Mouse (Mus musculus) liver, adult 2 months (tissue): Measurements from ENCODE around the gene Pcx. TPM values are rescaled to one million over a fixed set of nuclear protein-coding genes. Genes with fewer than 3 reads are reported as not detected.

Source experiments
- DNase-seq: peaks from one replicate; pipeline ENCODE4 v3.0.0-alpha.2; 2011; ENCODE audit warnings: low read depth, low spot score; ENCODE audit errors: extremely low read depth
- H3K27ac ChIP-seq: fragments of 200-500 bp; replicated peaks from 2 replicates; pipeline ENCODE4 v1.5.1; 2012; ENCODE audit warnings: low read depth, mild to moderate bottlenecking, control low read depth, inconsistent platforms, low read length; ENCODE audit not compliant: insufficient read depth
- H3K27me3 ChIP-seq: fragments of 200-500 bp; 2 replicates; pipeline ENCODE4 v1.6.1; 2012; ENCODE audit warnings: mild to moderate bottlenecking, moderate library complexity, low read length, inconsistent platforms; ENCODE audit not compliant: control insufficient read depth, insufficient read depth
- H3K36me3 ChIP-seq: fragments of 200-500 bp; 2 replicates; pipeline ENCODE4 v1.6.1; 2012; ENCODE audit warnings: low read length, inconsistent platforms; ENCODE audit not compliant: control insufficient read depth, insufficient read depth
- H3K4me1 ChIP-seq: fragments of 200-500 bp; 2 replicates; pipeline ENCODE4 v1.6.1; 2011; ENCODE audit warnings: low read length; ENCODE audit not compliant: control insufficient read depth, insufficient read depth
- H3K4me3 ChIP-seq: fragments of 200-500 bp; 2 replicates; pipeline ENCODE4 v1.5.1; 2011; ENCODE audit warnings: low read depth, mild to moderate bottlenecking, control low read depth, low read length, moderate library complexity; ENCODE audit not compliant: insufficient read depth
- H3K79me2 ChIP-seq: fragments of 200-500 bp; 2 replicates; pipeline ENCODE4 v1.6.1; 2012; ENCODE audit warnings: inconsistent platforms, mild to moderate bottlenecking, low read length, moderate library complexity; ENCODE audit not compliant: control insufficient read depth, insufficient read depth
- H3K9ac ChIP-seq: fragments of 200-500 bp; 2 replicates; pipeline ENCODE4 v1.6.1; 2012; ENCODE audit warnings: low read depth, mild to moderate bottlenecking, control low read depth, inconsistent platforms, low read length
- CTCF ChIP-seq: fragments of 200-500 bp; IDR thresholded peaks from 2 replicates; pipeline ENCODE4 v1.5.1; 2011; ENCODE audit warnings: low read depth, low read length, control low read depth
- POLR2A ChIP-seq: fragments of 200-500 bp; IDR thresholded peaks from 2 replicates; pipeline ENCODE4 v1.6.1; 2011; ENCODE audit warnings: low read length, control low read depth; ENCODE audit not compliant: insufficient read depth; ENCODE audit errors: extremely low read depth
- WGBS: fragments of 180-500 bp; shearing (Covaris S2); methylation state at CpG from one replicate; pipeline ENCODE4 v1.1.7; 2018; 5-methylcytosine and 5-hydroxymethylcytosine counted together
- polyA plus RNA-seq: library from polyadenylated mRNA; depleted of rRNA; stranded (reverse); fragments of >200 nt; gene quantifications from 2 replicates; pipeline ENCODE4 v1.2.3, GENCODE M21; 2012
- total RNA-seq: library from RNA; depleted of rRNA; stranded (reverse); fragments of >200 nt; gene quantifications from 2 replicates; pipeline ENCODE4 v1.2.3, GENCODE M21; 2014

Pcx gene
- total and polyA plus RNA-seq, 2 experiments, result 237 to 269 TPM

GRCm38 (mm10) chr19:4565678-4566077 lies 55.4 kb downstream of the Pcx start:
- no peaks in the 10 kb centered on the region for H3K36me3 ChIP-seq
- WGBS, result 67% methylated on average over 5 of the region's 5 CpGs
- H3K9ac ChIP-seq, result no peak overlapping the region
- peak; percentile 79 for DNase-seq
- H3K4me3 ChIP-seq, result no peak overlapping the region
- peak overlapping the region; percentile 78 for H3K27ac ChIP-seq
- no peaks in the 10 kb centered on the region for H3K27me3 ChIP-seq
- no peak for TF ChIP-seq CTCF
- TF ChIP-seq POLR2A, result no peak
- peaks cover 36% of the 10 kb centered on the region for H3K4me1 ChIP-seq
- H3K79me2 ChIP-seq, result peaks cover 12% of the 10 kb centered on the region; the same call in 1 of the 2 replicates

- Histone ChIP-seq H3K4me1 (peaks cover 41% of the 10 kb centered on the region), H3K27ac (peak overlapping the region; percentile 74), H3K27me3 (no peaks in the 10 kb centered on the region), H3K36me3 (no peaks in the 10 kb centered on the region), H3K9ac (no peak overlapping the region), H3K4me3 (no peak overlapping the region), H3K79me2 (peaks cover 12% of the 10 kb centered on the region; the same call in 1 of the 2 replicates)
- WGBS, result 94% methylated on average over 2 of the region's 2 CpGs
- TF ChIP-seq POLR2A (no peak), CTCF (no peak)
- no peak for DNase-seq
These were observed 56.6 kb downstream of the Pcx start for GRCm38 (mm10) chr19:4566880-4567279.

- 24% methylated on average over 2 of the region's 2 CpGs for WGBS
- Histone ChIP-seq H3K4me3 (no peak overlapping the region), H3K27ac (peak overlapping the region; percentile 74), H3K27me3 (no peaks in the 10 kb centered on the region), H3K9ac (no peak overlapping the region), H3K36me3 (no peaks in the 10 kb centered on the region), H3K4me1 (peaks cover 41% of the 10 kb centered on the region), H3K79me2 (peaks cover 12% of the 10 kb centered on the region; the same call in 1 of the 2 replicates)
- DNase-seq, result peak; percentile 74
- no peak for TF ChIP-seq CTCF
These were observed 57.4 kb downstream of the Pcx start for GRCm38 (mm10) chr19:4567665-4568064.

- Histone ChIP-seq H3K4me3 (no peak overlapping the region), H3K36me3 (no peaks in the 10 kb centered on the region), H3K9ac (peak overlapping the region; percentile 25), H3K27ac (peak overlapping the region; percentile 92), H3K27me3 (no peaks in the 10 kb centered on the region), H3K4me1 (peaks cover 41% of the 10 kb centered on the region), H3K79me2 (peaks cover 20% of the 10 kb centered on the region; the same call in 1 of the 2 replicates)
- no peak for TF ChIP-seq POLR2A
- no peak for TF ChIP-seq CTCF
- WGBS, result 13% methylated on average over 4 of the region's 4 CpGs
- peak; percentile 80 for DNase-seq
These were observed 58.6 kb downstream of the Pcx start for GRCm38 (mm10) chr19:4568832-4569231.

GRCm38 (mm10) chr19:4569356-4570236 lies 59.3 kb downstream of the Pcx start:
- no peaks in the 10 kb centered on the region for H3K27me3 ChIP-seq
- H3K4me1 ChIP-seq, result peaks cover 41% of the 10 kb centered on the region
- peaks cover 26% of the 10 kb centered on the region; the same call in 1 of the 2 replicates for H3K79me2 ChIP-seq
- H3K4me3 ChIP-seq, result no peak overlapping the region
- TF ChIP-seq CTCF, result no peak
- peak overlapping the region; percentile 45 for H3K9ac ChIP-seq
- peak overlapping the region; percentile 92 for H3K27ac ChIP-seq
- WGBS, result 25% methylated on average over 17 of the region's 17 CpGs
- H3K36me3 ChIP-seq, result no peaks in the 10 kb centered on the region
- peak; percentile 95 for DNase-seq

- H3K27me3 ChIP-seq, result no peaks in the 10 kb centered on the region
- peaks cover 40% of the 10 kb centered on the region for H3K4me1 ChIP-seq
- peak overlapping the region; percentile 47; the same call in 1 of the 2 replicates for H3K9ac ChIP-seq
- H3K4me3 ChIP-seq, result no peak overlapping the region
- peak; percentile 93 for DNase-seq
- H3K27ac ChIP-seq, result peak overlapping the region; percentile 92
- H3K79me2 ChIP-seq, result peaks cover 23% of the 10 kb centered on the region; the same call in 1 of the 2 replicates
- H3K36me3 ChIP-seq, result no peaks in the 10 kb centered on the region
- WGBS, result 19% methylated on average over 11 of the region's 11 CpGs
- TF ChIP-seq CTCF (no peak), POLR2A (no peak)
These were observed 60.0 kb downstream of the Pcx start for GRCm38 (mm10) chr19:4570237-4570613.
